8 mouse cellular contexts compared by ENCODE assay signal in genomic region chr5:24526889-24527230, GRCm38 (mm10). TPM values are rescaled to one million over a fixed set of nuclear protein-coding genes. Genes with fewer than 3 reads are reported as not detected.
DNase-seq lines count a peak whose midpoint lies in the region; ATAC-seq lines count a peak whose summit lies in the region.

Gene Gbx1 (minus strand): TSS chr5:24527202.

- H3K36me3 ChIP-seq in embryonic facial prominence, embryonic 14.5 days (ENCODE audit: control insufficient read depth, insufficient read depth, low read length), result no peaks in the 10 kb centered on the region

- peak; percentile 40 for DNase-seq in ovary, postnatal 36 days (ENCODE audit: low spot score)
- no peak for DNase-seq in ovary, adult 18-20 months (ENCODE audit: low spot score)
- DNase-seq in embryonic facial prominence, embryonic 14.5 days (ENCODE audit: low spot score), result no peak
- peak; percentile 38 for DNase-seq in induced T-regulatory cell, adult 2 months (ENCODE audit: low read depth)
- DNase-seq in layer of hippocampus, adult 11-12 months (ENCODE audit: low spot score), result no peak

- H3K9me3 ChIP-seq in embryonic facial prominence, embryonic 14.5 days (ENCODE audit: control insufficient read depth, low read length), result no peaks in the 10 kb centered on the region

- peak; percentile 53; the same call in 1 of the 2 replicates for ATAC-seq in embryonic facial prominence, embryonic 14.5 days (ENCODE audit: low read depth)
- 0 out of 2 replicates have a peak, but pooled peaks have one; percentile 16 for ATAC-seq in megakaryocyte progenitor cell, adult 5-6 weeks (replicated peaks; ENCODE audit: poor library complexity)
- ATAC-seq in frontal cortex, adult (ENCODE audit: low TSS enrichment), result no peak
- ATAC-seq in megakaryocyte-erythroid progenitor cell, adult 5-6 weeks (replicated peaks; ENCODE audit: low FRiP score, low TSS enrichment, poor library complexity, severe bottlenecking), result no peak

- H3K27me3 ChIP-seq in embryonic facial prominence, embryonic 14.5 days (replicated peaks; ENCODE audit: control insufficient read depth, insufficient read depth, low read length), result peaks cover 79% of the 10 kb centered on the region

- WGBS in embryonic facial prominence, embryonic 14.5 days, result no CpG with 5 or more reads among the region's 49 CpGs

- peaks cover 12% of the 10 kb centered on the region for H3K4me1 ChIP-seq in embryonic facial prominence, embryonic 14.5 days (ENCODE audit: control insufficient read depth, insufficient read depth, low read length)

- peak within 1 kb of the TSS; percentile 42 for H3K4me3 ChIP-seq in embryonic facial prominence, embryonic 14.5 days (ENCODE audit: low read depth, low read length)

- H3K9ac ChIP-seq in embryonic facial prominence, embryonic 14.5 days (ENCODE audit: low read depth, low read length), result peak within 1 kb of the TSS; percentile 39

- no peak within 1 kb of the TSS for H3K27ac ChIP-seq in embryonic facial prominence, embryonic 14.5 days (replicated peaks; ENCODE audit: low read depth, low read length)

- H3K4me2 ChIP-seq in embryonic facial prominence, embryonic 14.5 days (ENCODE audit: low read depth, low read length), result peak within 1 kb of the TSS; percentile 79

RNA-seq across cellular contexts. Expression of gene Gbx1, which starts in this region (rescaled TPM):
- 0.04 and 0.05 TPM in 2 replicates for polyA plus RNA-seq in embryonic facial prominence, embryonic 14.5 days (2014; fragmentation: Nextera tagmentation; extraction: Ambion mirVana)
- total RNA-seq in megakaryocyte progenitor cell, adult 5-6 weeks (2015), result not detected in 2 replicates
- total RNA-seq in megakaryocyte progenitor cell, adult 5-6 weeks (2017), result not detected in 2 replicates
- not detected in 2 replicates for total RNA-seq in megakaryocyte-erythroid progenitor cell, adult 5-6 weeks (2014; fragmentation: Nextera tagmentation)
- total RNA-seq in megakaryocyte-erythroid progenitor cell, adult 5-6 weeks (2017), result not detected in 2 replicates

Comparison
In these comparisons a context has a peak if more than half of its experiments do, and no peak if none do; other contexts are left out.
1. DNase-seq: peak in ovary, postnatal 36 days (single experiment) and induced T-regulatory cell, adult 2 months (single experiment); none in ovary, adult 18-20 months (single experiment), embryonic facial prominence, embryonic 14.5 days (single experiment) and layer of hippocampus, adult 11-12 months (single experiment).
2. Peak in ATAC-seq, H3K4me3 ChIP-seq, H3K9ac ChIP-seq and H3K4me2 ChIP-seq in embryonic facial prominence, embryonic 14.5 days; RNA of the gene not detected or under 1 TPM.
3. Peak in ATAC-seq in megakaryocyte progenitor cell, adult 5-6 weeks; RNA of the gene not detected or under 1 TPM.